Mouse (Mus musculus): ENCODE results near the gene Rem1. TPM values are rescaled to one million over a fixed set of nuclear protein-coding genes. Genes with fewer than 3 reads are reported as not detected.

The Rem1 gene
- 10 to 100 TPM in 1 of 2 experiments, 1 to 10 TPM in 1; 9.6 to 13.4 TPM for total RNA-seq (2023)

DNA sequence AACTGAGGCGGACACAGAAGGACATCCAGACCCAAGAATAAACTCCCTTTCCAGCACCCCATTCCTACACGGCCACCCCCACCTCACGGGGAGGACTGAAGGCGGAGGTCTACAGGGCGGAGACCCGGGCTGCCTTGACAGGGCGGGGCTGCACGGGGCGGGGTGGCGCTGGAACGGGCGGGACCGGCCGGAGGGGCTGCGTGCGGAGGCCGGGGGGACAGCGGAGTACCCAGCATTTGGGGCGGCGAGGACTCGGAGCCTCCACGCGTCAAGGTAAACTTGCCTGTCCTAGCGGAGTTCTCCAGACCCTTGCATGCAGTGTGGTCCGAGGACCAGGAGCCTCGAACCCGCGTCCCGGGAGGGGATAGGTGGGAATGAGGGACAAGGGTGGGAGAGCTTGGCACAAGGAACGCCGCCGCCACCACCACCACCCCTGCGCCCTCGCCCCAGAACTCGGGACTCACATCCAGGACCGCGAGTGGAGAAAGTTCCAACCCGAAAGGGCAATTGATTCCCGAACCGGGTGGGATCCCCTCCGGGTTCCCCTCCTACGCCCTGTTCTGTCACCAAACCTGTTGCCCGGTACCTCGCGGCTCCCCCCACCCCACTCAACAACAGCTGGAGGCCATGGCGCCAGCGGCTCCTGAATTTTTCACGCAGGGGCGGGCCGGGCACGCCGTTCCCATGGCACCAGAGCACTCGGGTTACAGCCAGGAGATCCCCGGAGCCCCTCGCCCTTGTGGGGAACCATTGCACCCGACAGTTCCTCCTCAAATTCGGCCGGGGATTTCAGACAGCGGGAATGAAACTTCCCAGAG lies at the start of gene Rem1:
Gene Rem1, plus strand, starts transcription at position 178 of the 818 bp plus-strand sequence.

DNA sequence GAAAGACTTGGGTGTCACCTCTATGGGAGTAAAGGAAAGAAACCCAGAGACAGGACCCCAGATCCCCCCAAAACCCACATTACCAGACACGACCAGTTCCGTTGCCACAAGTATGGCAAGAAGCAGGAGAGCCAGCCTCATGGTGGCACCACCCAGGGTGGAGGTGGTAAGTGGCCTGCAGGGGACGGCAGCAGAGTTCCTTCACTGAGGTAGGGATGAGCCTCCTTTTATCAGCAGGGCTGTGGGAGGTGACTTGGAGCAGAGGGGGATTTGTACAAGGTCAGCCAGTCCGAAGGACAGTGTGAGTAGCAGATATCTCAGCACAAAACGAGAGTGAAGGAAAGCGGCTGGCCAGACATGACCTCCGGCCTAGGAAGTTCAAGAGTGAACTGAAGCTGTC lies 46.6 kb upstream of the Rem1 start, which contains the start of gene Defb19:
Gene Defb19, minus strand, starts transcription at position 206 of the 400 bp plus-strand sequence.

DNA sequence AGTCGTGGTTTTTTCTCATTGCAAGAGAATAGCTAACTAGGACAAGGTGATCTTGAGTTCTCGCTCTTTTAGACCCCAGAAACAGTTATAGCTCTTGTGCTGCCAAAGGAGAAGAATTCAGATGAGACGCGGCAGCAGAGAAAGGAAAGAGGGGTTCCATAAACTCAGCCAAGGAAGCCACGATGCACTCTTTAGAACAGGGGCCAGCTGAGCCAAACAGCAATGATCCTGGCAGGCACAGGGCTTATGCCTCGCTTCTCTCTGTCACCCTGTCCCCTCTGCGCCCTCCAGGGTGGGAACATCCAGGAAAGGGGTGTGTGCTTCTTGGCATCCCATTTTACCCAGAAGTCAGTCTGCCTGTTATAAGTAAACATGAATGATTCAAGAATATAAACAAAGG lies 27.5 kb upstream of the Rem1 start, which contains the start of gene Defb45:
Gene Defb45, minus strand, starts transcription at position 101 of the 400 bp plus-strand sequence.

DNA sequence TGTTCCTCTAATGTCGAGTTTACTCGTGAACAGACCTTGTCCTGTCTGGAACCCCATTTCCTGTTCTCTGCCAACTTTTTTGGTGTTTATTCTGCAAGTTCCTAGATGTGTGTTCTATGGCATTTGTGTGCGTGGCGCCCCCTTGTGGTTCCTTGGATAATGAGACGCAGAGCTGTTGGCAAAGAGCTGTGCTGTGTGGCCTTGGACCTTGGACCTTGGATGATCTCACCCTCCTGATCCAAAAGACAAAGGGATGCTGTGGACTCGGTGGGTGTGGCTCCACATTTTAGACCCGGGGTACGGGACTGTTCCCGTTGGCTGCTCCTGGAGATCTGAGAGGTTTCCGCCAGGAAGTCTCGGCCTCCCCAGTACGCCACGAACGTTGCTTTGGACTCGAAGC lies 22.7 kb upstream of the Rem1 start, which contains the start of gene Defb36:
Gene Defb36, plus strand, starts transcription at position 271 of the 400 bp plus-strand sequence.

DNA sequence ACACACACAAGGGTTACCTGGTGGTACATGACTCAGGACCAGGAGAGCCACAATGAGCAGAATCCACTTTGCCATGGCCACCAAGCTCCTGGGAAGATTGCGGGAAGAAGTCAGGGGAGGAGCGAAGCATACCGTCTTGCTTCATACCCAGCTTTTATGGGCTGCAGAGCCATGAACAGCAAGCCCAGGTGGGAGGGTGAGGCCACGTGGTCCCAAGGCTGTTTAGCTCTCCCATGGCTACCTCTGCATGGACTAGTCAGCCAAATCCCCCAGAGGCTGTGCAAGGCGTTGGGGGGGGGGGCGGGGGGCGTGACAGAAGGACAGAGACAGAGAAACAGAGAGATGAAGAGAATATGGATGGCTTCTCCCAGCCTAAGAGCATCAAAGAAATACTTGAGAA lies 3.8 kb upstream of the Rem1 start, which contains the start of gene Defb25:
Gene Defb25, minus strand, starts transcription at position 101 of the 400 bp plus-strand sequence.

DNA sequence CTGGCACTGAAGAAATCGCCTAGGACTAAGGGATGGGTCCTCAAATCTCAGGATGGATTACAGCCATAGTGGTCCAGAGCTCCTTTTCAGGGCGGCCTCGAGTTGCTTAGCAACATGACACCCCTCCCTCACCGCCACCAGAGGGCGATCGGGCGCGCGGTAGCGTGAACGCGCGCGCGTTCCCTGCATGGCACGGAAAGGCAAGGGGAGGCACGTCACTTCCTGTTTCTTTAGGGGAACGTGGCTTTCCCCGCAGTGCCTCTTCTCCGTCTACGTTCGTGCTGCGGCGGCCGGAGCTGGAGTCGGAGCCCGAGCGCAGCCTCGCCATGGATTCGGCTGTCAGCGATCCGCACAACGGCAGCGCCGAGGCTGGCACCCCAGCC lies 42.5 kb downstream of the Rem1 start, which contains the start of gene H13:
Gene H13, plus strand, starts transcription at position 206 of the 383 bp plus-strand sequence.

Other genes starting within 250 kb of the Rem1 start
- gene Sox12, start 228.9 kb upstream of the Rem1 start, total RNA-seq (2023): 1 to 10 TPM; 1.1 to 2.0 TPM
- gene Zcchc3, start 211.9 kb upstream of the Rem1 start, total RNA-seq (2023): 1 to 10 TPM; 2.0 TPM
- gene 6820408C15Rik, start 211.4 kb upstream of the Rem1 start, total RNA-seq (2023): not detected
- gene Defb23, start 162.3 kb upstream of the Rem1 start, total RNA-seq (2023): not detected
- not detected for gene Defb20, start 149.9 kb upstream of the Rem1 start, total RNA-seq (2023)
- not detected for gene Defb22, start 136.8 kb upstream of the Rem1 start, total RNA-seq (2023)
- gene Defb26, start 115.3 kb upstream of the Rem1 start, total RNA-seq (2023): not detected
- not detected for gene Defb28, start 108.7 kb upstream of the Rem1 start, total RNA-seq (2023)
- not detected for gene Defb29, start 86.9 kb upstream of the Rem1 start, total RNA-seq (2023)
- not detected for gene Gm17416, start 57.6 kb upstream of the Rem1 start, total RNA-seq (2023)
- gene Defb21, start 54.2 kb upstream of the Rem1 start, total RNA-seq (2023): not detected
- gene Defb19, start 46.6 kb upstream of the Rem1 start, total RNA-seq (2023): not detected
- gene Defb45, start 27.6 kb upstream of the Rem1 start, total RNA-seq (2023): not detected
- not detected for gene Defb36, start 22.6 kb upstream of the Rem1 start, total RNA-seq (2023)
- not detected for gene Defb25, start 3.9 kb upstream of the Rem1 start, total RNA-seq (2023)
- 100 to 1,000 TPM; 132 to 140 TPM for gene H13, start 42.5 kb downstream of the Rem1 start, total RNA-seq (2023)
- gene Mcts2, start 60.1 kb downstream of the Rem1 start, total RNA-seq (2023): 10 to 100 TPM; 12.2 to 18.7 TPM
- 10 to 100 TPM; 72.5 to 80.1 TPM for gene Id1, start 109.3 kb downstream of the Rem1 start, total RNA-seq (2023)
- not detected for gene Cox4i2, start 127.2 kb downstream of the Rem1 start, total RNA-seq (2023)
- gene Bcl2l1, start 204.8 kb downstream of the Rem1 start, total RNA-seq (2023): 10 to 100 TPM; 23.5 to 26.7 TPM
- 10 to 100 TPM; 56.2 to 59.7 TPM for gene Tpx2, start 221.0 kb downstream of the Rem1 start, total RNA-seq (2023)

Data from neutrophil, adult 83 days (primary cell).